Mouse (Mus musculus): ENCODE data around the gene Scd1.

Gene Scd1

GRCm38 (mm10) chr19:44400076-44400475 lies 7.6 kb downstream of the Scd1 start:
- in situ Hi-C loops (cut with MboI) = no loop called here

GRCm38 (mm10) chr19:44396742-44397141 lies 10.9 kb downstream of the Scd1 start:
- in situ Hi-C loops (cut with MboI) = no loop called here

GRCm38 (mm10) chr19:44394972-44395371 lies 12.7 kb downstream of the Scd1 start:
- in situ Hi-C loops (cut with MboI) = no loop called here

- in situ Hi-C loops (cut with MboI) = no loop called here
Observed at GRCm38 (mm10) chr19:44393962-44394422, 13.7 kb downstream of the Scd1 start.

DNA sequence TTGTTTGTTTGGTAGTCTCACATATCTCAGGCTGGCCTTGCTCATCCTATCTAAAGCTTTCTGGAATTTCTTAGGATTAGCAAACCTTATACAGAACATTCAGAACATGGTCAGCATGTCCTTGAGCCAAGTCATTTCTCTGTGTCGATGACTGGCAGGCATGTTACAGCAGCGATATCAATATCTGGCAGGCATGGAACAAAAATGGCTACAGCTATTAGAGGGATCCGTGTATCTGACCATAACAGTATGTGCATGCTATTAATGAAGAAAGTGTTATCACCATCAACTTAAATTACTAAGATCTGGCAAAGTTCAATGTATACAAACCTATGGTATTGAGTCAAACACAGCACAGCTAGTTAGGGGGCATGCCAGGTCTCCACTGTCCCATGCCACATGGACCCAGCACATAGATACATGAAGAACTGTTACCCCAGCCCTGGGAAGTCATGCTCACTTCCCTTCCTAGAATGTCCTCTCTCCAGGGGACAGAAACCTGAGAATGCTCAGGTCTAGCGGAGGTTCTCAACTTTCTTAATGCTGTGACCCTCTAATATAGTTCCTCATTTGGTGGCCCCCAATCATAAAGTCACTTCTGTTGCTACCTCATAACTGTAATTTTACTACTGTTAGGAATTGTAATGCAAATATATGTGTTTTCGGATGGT lies 15.2 kb downstream of the Scd1 start:
- in situ Hi-C loops (cut with MboI) = no loop called here

- in situ Hi-C loops (cut with MboI) = no loop called here
Observed at GRCm38 (mm10) chr19:44391856-44392255, 15.8 kb downstream of the Scd1 start.

DNA sequence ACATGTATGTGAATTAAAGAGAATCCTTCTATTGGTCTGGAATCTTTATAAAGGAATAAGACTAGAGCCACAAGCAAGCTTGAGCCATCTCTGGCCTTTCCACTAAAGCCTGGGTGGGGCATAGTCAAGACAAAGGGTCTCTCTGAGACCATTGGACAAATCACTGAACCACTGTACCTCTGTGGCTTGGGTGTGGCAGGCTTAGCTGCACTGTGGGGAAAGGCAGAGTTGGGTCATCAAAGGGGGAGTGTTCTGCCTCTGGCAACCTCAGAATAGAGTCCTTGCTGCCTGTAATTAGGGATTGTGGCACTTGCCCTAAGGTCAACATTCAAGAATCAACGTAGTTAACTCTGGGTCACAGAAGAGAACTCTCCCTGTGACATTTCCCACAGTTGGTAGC lies 18.2 kb downstream of the Scd1 start:
- in situ Hi-C loops (cut with MboI) = no loop called here

DNA sequence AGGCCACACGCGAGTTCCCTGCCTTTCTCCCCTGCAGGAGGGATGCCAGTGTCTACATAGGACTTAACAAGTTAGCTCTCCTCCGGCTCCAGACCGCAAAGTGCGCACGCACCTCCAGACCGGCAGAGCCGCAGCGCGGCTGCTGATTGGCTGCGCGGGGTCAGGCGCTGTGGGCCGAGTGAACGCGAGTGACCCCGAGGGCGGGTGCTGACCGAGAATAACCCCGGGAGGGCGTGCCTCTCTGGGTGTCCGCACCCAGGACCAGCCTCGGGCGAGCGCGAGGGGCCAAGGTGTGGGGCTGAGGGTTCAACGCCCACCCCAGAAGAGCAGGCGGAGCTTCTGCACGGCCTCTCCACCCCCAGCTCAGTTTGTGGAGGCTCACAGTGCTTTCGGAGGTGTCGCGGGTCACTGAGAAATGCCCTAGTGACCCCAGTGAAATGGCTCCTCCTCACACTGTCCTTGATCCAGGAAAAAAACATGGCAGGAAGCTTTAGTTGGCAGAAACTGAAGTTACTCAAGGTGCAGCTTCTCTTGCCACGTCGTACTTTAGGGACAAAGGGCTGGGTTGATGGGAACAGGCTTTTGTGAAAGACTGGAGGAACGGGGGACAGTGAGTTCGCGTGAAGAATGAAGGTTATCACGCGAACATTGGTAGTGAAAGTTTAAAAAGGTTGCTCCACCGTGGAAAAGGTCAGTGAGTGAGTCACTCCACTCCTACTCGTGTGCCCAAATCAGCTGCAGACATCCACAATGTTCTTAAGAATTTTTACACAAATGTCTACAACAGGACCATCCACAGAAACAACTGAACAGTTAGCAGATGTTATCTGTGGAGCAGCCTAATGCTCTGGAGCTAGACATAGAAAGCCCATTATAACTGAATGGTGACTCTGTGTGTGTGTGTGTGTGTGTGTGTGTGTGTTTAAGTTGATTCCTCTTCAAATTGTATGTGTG lies 18.9 kb downstream of the Scd1 start:
- in situ Hi-C loops (cut with MboI) = no loop called here

GRCm38 (mm10) chr19:44387746-44388474 lies 19.8 kb downstream of the Scd1 start:
- in situ Hi-C loops (cut with MboI) = no loop called here

GRCm38 (mm10) chr19:44387089-44387671 lies 20.5 kb downstream of the Scd1 start:
- in situ Hi-C loops (cut with MboI) = no loop called here

- in situ Hi-C loops (cut with MboI) = no loop called here
Observed at GRCm38 (mm10) chr19:44385887-44386498, 21.7 kb downstream of the Scd1 start.

DNA sequence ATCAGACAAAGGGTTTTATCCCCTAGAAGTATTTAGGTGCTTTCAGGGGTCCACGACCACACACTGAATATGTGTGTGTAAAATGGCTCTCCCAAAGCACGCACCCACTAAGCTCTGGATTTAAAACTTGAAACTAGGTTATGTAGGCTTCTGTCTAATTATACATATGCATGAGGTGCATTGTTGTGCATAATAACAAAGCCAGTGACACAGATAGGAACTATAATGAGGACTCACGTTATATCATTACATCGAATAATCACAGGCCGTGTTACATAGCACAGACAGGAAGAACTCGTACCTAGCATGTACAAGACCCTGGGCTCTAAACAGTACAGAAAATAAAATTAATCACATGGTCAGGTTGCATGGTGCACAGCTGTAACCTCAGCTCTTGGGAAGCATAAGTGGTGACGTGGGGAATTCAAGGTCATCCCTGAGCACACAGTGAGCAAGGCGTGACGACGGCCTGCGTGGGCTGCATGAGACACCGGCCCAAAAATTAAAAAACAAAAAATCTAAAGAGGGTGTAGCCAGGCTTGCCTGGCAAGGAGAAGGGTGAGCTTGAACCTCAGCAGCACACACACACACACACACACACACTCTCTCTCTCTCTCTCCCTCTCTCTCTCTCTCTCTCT lies 24.9 kb downstream of the Scd1 start:
- in situ Hi-C loops (cut with MboI) = no loop called here

DNA sequence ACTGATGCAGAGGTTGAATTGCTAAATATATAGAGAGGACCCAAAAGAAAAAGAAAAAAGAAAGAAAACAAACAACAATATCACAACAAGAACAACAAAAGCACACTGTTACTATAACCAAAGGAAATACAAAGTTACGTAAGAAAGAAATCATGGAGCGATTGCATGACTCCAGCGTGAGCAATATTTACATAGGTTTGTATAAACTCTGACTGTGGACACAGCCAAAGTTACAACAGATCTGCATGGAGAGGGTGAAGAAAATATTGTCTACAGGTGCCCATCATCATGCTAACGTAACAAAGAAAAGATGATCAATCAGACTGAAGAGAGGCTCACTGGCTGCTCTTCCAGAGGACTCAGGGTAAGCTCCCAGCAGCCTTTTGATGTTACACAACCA lies 27.6 kb downstream of the Scd1 start:
- in situ Hi-C loops (cut with MboI) = no loop called here

- in situ Hi-C loops (cut with MboI) = no loop called here
Observed at GRCm38 (mm10) chr19:44379090-44379489, 28.6 kb downstream of the Scd1 start.

DNA sequence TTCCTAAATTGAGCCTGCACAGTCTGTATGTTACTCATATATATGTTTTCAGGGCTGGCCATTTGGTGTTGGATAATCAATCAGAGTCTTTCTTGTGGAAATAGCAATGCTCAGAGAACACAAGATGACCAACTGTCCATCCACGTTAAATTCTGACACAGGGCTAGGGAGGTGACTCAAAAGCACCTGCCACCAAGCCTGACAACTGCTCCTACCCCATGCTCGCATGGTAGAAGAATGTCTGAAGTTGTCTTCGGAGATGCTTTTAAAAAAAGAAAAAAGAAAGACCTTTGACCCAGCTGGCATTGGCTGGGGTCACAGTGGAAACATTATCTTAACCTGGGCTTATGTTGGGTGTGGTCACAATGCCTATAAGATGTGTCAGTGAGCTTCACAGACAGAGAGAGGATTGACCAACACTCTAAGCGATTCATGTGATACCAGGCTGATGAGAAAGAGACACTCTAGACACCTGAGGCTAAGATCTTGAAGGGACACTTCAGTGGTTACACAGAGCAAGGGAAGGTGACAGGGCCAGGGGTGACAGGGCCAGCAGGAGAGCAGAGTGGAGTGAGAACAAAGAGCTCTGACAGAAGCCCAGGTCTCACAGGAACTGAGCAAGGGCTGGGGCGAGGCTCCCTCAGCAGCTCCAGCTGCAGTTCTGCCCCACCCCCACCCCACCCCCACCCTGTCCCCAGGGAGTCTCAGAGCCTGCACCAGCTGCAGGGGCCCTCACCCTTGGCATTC lies 29.9 kb downstream of the Scd1 start:
- in situ Hi-C loops (cut with MboI) = no loop called here

DNA sequence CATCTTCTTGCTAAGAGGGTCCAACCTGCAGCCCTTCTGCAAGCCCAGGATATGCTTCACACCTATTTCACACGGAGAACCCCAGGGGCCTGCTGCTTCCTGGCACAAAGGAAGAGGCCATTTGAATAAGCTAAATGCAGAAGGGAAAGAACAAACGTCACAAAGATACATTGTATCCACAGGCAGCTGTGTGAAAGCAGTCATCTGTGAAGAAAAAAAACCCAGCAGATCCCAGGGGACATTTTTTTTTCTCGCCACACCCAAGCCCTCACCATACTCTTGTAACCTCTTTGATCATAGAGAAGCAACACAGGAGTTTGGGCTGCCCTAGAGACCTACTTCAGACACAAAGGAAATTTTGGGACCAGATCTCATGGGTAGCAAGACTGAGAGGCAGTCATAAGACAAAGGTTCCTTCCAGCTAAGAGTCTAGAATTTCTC lies 31.1 kb downstream of the Scd1 start:
- in situ Hi-C loops (cut with MboI) = no loop called here

- in situ Hi-C loops (cut with MboI) = loop anchor here (5.0 kb wide), 1 partner anchor 44 kb away; no protein-coding TSS in a partner anchor
Observed at GRCm38 (mm10) chr19:44372969-44373368, 34.7 kb downstream of the Scd1 start.

DNA sequence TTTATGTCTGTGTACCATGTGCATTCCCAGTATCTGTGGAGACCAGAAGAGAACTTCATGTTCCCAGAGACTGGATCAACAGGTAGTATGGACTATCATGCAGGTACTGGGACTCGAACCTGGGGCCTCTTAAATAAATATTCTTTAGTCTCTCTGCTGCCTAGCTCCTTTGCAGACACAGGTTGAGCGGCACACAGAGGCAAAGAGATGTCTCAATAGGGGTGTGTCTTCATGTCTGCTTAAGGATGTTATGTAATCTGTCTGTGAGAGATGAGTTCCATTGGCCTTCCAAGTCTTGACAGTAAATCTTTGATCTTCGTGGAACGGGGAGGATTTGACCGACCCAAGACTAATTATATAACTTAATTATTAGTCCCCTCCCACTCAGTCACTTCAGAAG lies 37.4 kb downstream of the Scd1 start:
- in situ Hi-C loops (cut with MboI) = loop anchor here (5.0 kb wide), 1 partner anchor 47 kb away; no protein-coding TSS in a partner anchor

DNA sequence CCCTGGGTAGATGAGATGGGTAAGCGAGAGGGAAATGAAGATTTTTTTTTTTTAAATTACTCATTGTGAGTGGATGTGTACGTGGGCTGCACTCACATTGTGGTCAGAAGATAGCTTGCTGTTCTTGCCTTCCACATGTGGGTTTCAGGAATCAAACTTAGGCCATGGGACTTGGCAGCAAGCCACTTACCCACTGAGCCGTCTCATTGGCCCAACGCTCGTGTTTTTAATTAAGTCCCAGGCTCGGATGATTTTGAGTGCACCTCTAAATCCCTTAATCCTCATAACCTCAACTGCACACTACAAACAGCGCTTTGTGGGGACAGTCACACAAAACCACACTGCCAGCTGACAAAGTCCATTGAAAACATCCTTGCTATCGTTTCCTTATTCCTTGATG lies 38.3 kb downstream of the Scd1 start:
- in situ Hi-C loops (cut with MboI) = loop anchor here (10.0 kb wide), 1 partner anchor 175 kb away; the partner anchor contains the start of gene Sec31b

GRCm38 (mm10) chr19:44367076-44367475 lies 40.6 kb downstream of the Scd1 start:
- in situ Hi-C loops (cut with MboI) = loop anchor here (10.0 kb wide), 1 partner anchor 178 kb away; the partner anchor contains the start of gene Sec31b

Measured in mature B cell (primary cell).